Mouse (Mus musculus) adrenal gland, adult 8-10 months (tissue): ENCODE results near the gene Gale. TPM values are rescaled to one million over a fixed set of nuclear protein-coding genes. Genes with fewer than 3 reads are reported as not detected.
A peak's percentile ranks its signal among the peaks of the same experiment; 100 is the strongest.
"Not testable (repeated sequence)": the region's sequence is repeated elsewhere in the genome, so short reads cannot be mapped to it uniquely, and the experiment has no call there.

Experiments
- DNase-seq: peaks from one replicate; pipeline ENCODE4 v3.0.0; 2022
- total RNA-seq, 4 experiments: library from RNA; stranded (reverse); gene quantifications; 2 replicates each; pipeline ENCODE4 v1.2.4; 2022

Gene Gale
- total RNA-seq: 10 to 100 TPM; 12.5 to 23.3 (median 22.5) TPM

DNA sequence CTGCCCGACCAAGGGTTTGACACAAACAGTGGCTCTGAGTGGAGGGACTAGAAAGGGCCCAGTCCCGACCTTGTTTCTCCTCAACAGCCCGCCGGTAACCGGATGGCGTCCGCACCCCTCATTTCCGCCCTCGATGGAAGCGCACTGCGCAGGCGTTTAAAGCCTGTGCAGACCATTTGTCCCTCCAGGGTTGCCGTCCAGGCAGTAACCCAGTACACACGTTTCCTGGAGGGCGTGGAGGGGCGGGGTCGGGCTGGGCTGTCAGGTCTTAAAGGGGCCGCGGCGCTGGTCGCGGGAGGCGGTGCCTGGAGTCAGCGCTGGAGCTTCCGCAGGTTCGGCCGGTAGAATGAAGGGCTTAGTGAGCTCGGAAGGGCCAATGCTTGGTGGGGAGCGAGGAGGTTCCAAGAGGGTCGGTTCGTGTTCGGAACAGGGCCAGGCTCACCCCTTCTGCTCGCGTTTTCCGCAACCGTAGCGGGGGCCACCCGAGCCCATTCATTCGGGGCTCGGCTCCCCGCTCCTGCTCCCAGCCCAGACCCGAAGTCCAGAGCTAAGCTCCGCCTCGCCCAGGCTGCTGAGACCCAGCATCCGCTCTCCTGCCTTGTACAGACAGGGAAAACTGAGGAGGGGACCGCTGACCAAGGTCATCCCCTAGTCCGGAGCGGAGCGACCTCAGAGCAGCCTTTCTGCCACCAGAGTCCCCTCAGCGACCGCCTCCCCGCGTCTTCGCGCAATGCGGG lies at the start of gene Gale:
Gale (plus strand) TSS at position 271 of the 737 bp plus-strand sequence.
- DNase-seq: peak; percentile 93

DNA sequence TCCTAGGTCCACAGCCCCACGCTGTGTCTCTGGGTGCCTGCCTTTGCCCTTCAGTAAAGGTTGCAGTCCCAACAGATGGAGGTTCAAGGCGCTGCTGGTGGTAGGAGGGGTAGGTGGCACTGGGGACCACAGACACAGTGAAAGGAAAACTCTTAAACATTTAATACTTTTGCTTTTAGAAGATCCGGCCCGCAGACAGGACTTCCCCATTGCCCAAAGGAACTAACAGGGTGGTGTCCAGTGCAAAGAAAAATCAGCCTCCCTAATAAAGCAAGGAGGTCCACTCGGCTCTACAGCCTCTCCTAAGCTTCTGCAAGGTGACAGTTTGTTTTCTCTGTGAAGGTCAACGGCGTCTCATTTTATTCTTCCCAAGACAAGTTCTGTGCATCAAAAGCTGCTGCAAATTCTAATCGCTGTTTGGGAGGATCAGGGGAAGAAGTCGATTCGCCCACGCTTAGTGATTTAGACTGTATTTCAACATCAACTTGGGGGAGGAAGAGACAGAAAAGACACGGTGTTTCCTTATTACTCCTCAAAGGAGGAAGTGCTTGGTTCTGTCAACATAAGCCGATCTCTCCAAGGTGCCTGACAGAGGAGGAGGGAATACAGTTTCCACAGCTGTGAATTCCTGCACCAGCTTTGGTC lies 44.8 kb upstream of the Gale start:
- no peak for DNase-seq

DNA sequence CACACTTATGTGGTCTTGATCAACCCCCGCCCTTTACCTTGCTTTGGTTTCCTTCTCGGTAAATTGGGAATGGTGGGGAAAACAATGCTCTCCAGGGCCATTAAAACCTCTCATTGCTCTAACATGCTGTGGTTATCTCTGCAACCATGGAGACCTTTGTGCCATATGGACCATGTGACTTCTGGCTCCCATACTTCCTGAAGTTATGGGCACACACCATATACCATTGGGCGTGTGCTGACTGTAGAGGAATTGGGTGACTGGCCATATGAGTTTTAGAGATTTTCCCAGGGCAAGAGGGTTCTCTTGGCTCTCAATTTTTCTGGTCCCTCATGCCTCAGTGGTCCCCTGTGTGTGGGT lies 44.3 kb upstream of the Gale start:
- DNase-seq: no peak

DNA sequence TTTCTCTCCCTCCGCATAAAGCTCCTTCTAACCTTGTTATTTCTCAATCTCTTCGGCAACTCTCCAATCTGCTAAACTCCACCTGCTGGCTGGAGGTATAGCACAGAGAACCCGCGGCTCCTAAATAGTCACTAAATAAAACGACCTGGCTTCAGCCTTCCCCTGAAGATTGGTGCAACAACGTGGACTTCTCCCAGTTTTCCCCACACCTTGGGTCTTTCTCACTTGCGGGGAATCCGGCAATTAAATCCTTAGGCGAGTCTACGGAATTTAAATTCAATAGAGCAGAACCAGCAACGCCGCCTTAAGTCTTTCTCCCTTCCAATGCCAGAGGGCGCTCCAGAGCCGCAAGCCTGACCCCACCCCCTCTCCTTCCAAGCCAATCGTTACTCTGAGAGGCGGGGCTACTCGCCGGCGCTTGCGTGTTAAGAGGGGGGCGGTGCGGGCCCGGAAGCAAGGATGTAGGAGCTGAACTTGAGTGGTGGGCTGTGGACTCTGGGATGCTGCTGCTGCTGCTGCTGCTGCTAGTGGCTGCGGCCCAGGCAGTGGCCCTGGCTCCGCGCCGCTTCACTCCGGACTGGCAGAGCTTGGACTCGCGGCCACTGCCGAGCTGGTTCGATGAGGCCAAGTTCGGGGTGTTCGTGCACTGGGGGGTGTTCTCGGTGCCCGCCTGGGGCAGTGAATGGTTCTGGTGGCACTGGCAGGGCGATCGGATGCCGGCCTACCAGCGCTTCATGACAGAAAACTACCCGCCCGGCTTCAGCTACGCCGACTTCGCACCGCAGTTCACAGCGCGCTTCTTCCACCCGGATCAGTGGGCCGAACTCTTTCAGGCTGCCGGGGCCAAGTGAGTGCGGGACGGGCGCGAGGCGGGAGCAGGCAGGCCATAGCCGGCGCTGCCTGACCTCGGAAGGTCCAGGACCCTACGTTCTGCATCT lies 43.0 kb upstream of the Gale start, which contains the start of gene Fuca1:
Fuca1 (plus strand) TSS at position 432 of the 938 bp plus-strand sequence.
- peak; percentile 93 for DNase-seq

DNA sequence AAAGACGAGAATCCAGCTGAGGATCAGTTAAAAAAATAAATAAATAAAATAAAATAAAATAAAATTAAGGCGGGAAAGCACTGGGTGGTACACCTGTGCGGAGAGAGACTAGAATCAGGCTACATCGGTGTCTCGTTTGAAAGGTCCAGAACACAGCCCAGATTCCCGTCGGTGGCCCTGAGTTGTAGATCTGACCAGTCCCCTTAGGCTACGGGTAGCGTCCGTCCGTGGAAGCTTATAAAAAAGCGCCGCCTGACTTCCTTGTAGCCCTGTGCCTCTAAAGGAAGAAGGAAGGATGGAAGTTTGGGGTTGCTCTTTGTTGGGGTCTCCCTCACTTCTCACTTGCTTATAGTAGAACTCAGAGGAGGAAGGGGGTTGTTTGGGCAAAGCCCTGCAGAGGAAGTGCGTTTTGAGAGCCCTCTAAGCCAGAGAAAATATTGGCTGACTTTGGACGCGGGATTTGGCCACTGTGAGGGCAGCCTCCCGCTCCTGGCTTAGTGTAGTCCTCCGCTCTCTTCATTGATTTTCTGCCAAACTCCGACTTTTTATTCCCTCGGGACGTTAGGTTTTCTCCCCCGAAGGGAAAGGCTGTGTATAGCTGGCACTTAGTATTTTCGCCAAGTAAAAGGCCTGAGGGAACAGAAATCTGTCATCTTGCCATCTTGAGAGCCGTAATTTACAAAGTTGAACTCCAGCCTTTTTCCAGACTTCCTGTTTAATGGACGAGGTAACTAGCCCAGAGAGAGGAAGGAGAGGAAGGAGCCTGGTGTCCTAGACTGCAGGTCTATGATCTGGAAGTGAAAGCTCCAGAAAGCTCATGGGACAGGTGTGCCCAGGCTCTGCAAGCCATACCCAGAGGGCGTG lies 42.0 kb upstream of the Gale start:
- no peak for DNase-seq

DNA sequence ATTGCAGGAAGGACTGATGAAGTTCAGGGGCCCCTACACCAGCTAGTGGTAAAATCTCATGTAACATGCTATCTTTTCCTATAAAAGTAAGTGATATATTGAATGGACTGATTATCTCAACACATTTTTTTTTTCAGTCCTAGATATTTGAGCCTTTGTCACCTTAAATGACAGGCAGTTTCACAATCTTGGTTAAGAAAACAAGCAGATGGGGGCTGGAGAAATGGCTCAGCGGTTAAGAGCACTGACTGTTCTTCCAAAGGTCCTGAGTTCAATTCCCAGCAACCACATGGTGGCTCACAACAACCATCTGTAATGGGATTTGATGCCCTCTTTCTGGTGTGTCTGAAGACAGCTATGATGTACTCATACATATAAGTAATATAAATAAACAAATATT lies 41.3 kb upstream of the Gale start:
- no peak for DNase-seq

DNA sequence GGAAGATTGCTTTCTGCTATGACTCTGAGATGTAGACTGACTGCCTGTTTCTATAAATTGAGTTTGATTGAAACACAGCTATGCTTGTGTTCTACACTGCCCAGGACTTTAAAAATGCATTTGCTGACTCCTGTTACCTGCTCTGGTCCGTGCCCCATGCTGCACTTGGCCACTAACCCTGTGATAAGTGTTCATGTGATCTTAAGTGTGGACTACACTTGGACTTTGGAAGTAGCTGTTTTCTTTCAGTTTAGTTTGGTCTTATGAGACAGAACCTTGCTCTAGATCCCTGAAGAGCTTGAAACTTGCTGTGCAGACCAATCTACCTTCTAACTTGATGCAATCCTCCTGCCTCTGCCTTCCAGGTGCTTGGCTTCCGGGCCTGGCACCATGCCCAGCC lies 39.1 kb upstream of the Gale start:
- DNase-seq: no peak

DNA sequence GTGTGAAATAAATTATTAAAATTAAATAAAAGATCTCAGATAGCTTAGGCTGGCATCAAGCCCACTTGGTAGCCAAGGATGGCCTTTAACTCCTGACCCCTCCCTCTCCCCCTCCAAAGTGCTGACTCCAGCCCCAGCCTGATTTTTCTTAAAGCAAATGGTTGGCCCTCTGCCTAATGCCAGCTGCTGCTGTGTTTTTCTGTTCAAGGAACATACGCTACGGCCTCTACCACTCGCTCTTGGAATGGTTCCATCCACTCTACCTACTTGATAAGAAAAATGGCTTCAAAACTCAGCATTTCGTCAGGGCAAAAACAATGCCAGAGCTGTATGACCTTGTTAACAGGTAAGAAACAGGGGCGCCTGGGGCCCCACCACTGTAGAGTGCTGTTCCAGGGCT lies 38.2 kb upstream of the Gale start:
- no peak for DNase-seq

DNA sequence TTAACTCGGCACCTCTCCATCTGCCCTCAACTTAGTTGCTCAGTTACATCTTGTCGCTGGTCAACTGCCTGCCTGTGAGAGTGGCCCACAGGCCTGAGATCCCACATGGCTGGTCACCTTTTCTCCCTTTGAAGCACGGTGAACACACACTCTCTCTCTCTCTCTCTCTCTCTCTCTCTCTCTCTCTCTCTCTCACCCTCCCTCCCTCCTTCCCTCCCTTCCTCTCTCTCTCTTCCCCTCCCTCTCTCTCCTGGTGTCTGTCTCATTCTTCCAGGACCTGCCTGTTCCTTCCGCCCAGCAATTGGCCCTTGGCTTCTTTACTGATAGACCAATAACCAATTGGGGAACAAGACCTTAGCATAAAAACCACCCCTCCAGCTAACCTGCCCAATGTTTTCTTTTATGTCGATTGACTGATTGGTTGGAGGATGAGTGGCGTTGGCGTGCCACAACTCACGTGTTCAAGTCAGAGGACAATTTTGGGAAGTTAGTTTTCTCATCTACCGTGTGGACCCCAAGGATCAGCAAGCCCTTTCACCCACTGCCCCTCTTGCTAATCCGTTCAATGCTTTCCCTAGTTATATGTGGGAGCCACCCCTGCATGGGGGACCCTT lies 37.2 kb upstream of the Gale start:
- DNase-seq: no peak

DNA sequence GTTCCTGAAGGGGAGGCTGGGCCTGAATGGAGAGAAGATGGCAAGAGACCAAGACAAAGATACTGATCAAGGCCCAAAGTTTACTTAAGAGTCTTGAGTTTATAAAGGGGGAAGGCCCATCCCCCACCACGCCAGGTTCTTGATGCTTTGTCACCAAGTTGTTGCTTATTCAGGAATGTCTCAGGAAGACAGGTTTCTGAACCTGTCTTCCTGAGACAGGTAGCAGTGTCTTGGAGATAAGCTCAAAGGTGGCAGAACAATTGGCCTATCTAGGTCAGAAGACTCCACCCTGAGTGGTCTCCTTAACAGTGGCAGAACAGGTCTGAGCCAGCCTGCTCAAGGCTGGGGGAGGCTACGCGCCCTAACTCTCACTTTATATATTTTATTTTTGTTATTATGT lies 36.7 kb upstream of the Gale start:
- no peak for DNase-seq

DNA sequence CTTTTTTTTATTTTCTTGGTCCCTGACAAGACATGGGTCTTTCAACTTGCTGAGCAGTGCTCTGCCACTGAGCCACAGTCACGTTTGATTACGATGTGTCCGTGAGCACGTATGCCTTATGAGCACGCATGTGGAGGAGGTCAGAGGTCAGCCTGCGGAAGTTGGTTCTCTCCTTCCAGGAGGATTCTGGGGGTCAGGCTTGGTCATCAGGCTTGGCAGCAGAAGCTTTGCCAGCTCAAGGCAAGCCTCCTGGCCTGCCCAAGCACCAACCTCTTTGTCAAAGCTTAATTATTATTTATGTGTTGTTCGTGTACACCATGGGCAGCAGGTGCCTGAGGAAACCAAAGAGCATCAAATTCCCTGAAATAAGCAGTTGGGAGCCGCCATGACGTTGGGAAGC lies 35.2 kb upstream of the Gale start:
- DNase-seq: no peak

DNA sequence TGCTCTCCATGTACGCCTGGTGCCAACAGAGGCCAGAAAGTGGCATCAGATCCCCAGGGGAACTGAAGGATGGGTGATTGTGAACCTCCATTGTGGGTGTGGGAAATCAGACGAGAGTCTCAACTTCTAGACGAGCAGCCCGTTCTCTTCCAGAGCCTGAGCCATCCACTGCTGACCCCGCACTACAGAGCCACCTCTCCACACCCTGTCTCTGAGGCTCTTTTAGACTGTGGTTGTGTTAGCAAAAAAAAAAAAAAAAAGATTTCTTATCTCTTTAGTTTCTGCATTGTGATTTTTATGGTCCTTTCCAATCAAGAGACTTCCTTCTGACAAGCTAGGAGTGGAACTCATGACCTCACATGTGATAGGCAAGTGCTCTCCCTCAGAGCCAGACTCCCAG lies 34.1 kb upstream of the Gale start:
- no peak for DNase-seq

DNA sequence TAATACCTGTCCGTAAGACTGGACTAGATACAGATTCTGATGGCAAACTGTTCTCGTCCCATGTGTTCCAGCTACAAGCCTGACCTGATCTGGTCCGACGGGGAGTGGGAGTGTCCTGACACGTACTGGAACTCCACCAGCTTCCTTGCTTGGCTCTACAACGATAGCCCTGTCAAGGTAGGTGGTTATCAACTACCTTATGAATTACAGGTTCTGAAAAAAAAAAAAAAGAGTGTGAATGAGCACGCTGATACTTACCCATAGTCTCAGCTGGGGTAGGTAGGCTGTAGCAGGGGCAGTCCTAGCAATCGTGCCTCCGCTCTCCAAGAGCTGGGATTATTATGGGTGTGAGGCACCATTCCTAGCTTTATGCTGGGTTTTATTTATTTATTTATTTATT lies 33.7 kb upstream of the Gale start:
- no peak for DNase-seq

DNA sequence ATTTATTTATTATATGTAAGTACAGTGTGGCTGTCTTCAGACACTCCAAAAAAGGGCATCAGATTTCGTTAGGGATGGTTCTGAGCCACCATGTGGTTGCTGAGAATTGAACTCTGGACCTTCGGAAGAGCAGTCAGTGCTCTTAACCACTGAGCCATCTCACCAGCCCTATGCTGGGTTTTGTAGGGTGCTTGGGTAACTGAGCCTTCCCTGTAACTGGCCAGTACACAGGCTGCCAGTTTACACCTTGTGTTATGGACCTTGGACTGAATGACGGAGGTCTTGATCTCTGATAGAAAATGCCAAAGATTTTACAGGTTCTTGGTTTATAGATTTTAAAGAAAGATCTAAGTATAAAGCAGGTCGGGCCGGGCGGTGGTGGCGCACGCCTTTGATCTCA lies 33.3 kb upstream of the Gale start:
- no peak for DNase-seq

DNA sequence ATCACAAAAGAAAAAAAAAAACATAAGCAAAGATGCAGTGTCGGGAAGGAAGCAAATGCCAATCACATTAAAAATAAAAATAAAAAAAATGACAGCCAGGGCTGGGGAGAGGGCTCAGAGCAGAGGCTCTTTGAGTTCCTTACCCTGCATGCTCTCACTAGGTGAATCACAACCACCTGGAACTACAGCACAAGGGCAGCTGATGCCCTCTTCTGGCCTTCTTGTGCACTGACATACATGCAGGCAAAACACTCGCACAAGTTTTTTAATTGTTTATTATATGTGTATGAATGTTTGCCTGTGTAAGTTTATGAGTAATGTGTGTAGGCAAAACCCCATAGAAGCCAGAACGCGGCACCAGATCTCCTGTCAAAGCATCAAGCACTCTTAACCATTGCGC lies 31.7 kb upstream of the Gale start:
- no peak for DNase-seq

DNA sequence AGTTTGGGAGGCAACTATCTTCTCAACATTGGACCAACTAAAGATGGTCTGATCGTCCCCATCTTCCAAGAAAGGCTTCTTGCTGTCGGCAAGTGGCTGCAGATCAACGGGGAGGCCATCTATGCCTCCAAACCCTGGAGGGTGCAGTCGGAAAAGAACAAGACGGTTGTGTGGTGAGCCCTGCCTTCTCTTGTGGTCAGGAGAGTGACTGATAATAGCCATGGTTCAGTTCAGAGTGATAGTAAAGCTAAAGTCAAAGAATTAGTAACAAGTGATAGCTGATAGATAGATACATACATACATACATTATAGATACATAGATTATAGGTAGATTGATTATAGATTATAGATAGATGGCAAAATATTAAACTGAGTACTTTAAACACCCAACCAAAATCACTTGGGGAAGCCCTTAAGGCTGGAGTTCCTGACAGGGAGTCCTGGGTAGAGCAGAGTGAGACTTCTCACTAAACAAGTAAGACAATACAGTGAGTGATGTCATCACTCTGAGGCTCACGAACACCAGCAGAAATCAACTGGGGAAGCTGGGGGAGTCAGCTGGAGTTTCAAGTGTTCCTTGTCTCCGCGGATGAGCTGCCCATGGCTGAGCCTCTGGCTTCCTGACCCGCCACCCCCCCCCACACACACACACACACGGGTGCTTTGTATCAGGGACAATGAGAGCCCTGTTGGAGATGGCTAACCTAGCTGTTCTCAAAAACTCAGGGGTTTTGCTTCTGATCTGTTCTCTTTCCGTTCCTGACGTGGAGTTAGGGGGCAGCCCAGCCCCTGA lies 28.6 kb upstream of the Gale start:
- no peak for DNase-seq

DNA sequence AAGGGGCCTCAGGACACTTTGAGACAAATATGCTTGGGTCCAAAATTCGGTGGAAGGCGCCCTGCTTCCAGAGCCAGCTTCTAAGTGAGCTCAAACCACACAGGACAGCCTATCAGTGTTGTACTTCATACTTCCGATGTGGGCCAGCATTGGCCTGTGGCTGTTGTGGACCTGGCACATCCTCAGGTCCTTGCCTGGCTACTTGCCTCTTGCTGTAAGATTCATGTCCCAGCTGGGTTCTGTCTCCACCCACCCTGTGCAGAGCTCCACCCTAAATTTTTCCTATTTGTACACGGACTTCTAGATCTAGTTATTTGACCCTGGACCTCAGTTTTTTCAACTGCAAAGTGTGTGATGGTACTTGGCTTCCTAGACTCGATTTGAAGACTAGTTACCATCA lies 28.0 kb upstream of the Gale start:
- no peak for DNase-seq

DNA sequence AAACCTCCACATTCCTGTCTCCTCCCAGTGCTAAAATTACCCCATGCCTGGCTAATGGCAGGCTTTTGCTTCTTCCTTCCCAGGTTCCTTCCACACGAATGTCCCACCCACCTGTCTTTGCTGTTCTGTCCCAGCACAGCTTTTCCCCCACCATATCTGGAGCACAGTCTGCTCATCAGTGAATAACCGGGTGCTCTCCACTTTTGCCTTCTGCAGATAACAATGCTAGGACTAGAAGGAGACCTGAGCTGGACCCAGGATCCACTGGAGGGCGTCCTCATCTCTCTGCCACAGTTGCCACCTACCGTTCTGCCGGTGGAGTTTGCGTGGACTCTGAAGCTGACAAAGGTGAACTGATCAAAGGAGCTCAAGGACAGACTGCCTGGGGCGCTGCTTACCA lies 24.7 kb upstream of the Gale start:
- DNase-seq: no peak

DNA sequence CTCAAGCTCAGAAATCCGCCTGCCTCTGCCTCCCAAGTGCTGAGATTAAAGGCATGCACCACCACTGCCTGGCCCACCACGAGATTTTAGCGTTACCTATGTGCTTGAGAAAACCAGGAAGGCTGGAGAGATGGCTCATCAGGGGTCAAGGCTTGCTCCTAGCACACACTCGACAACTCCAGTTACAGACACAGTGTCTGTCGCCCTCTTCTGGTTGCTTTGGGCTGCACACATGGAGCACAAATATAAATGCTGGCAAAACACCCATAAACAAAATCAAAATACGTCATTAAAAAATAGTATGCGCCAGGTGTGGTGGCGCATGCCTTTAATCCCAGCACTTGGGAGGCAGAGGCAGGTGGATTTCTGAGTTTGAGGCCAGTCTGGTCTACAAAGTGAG lies 22.5 kb upstream of the Gale start:
- DNase-seq: not testable (repeated sequence)

DNA sequence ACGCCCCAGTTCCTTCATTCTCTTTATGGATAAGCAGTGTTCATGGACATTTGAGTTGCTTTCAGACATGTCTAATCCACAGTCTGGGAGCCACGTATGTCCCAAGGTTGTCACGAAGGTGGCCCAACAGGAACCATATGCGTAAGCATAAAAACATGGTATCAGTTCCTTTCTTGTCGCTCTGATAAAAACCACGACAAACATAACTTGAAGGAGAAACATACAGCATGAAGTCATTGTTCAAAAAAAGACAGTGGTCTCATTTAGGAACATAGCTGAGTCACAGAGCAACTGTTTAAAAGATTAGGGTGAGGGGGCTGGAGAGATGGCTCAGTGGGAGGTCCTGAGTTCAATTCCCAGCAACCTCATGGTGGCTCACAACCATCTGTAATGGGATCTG lies 21.3 kb upstream of the Gale start:
- no peak for DNase-seq

DNA sequence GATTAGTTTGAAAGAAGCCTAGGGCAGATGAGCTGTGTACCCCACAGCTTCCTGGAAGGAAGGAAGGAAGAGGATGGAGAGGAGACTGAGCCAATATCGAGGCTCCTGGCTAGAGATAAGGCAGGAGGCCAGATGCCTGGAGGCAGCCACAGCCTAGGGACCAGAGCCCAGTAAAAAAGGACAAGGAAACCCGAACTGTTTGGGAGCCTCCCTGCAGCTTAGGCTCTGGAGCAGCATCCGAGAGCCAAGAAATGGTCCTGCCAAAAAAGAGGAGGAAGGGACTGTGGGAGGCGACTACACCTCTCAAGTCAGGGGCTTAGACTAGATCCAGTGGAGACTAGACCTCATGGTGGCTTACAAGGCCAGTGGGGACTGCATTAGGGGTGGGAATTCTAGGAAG lies 20.1 kb upstream of the Gale start:
- DNase-seq: no peak
